Mouse (Mus musculus) c-Kit-positive CD71-negative TER-119-negative erythroid progenitor cells, embryonic 14.5 days (primary cell): ENCODE results near the gene Tusc2.
A peak's percentile ranks its signal among the peaks of the same experiment; 100 is the strongest.
"Not testable (repeated sequence)": the region's sequence is repeated elsewhere in the genome, so short reads cannot be mapped to it uniquely, and the experiment has no call there.

Source experiments
- DNase-seq: peaks from one replicate; pipeline ENCODE4 v3.0.0-alpha.2; 2013; ENCODE audit warnings: low read depth

Gene Tusc2

GRCm38 (mm10) chr9:107568331-107569261 is 5.5 kb downstream of the Tusc2 start:
- peak; percentile 83 for DNase-seq

GRCm38 (mm10) chr9:107569270-107569669 is 6.2 kb downstream of the Tusc2 start:
- DNase-seq, result no peak

- no peak for DNase-seq
Measured at GRCm38 (mm10) chr9:107570016-107570415, 7.0 kb downstream of the Tusc2 start.

GRCm38 (mm10) chr9:107570845-107571244 is 7.8 kb downstream of the Tusc2 start:
- DNase-seq, result no peak

DNA sequence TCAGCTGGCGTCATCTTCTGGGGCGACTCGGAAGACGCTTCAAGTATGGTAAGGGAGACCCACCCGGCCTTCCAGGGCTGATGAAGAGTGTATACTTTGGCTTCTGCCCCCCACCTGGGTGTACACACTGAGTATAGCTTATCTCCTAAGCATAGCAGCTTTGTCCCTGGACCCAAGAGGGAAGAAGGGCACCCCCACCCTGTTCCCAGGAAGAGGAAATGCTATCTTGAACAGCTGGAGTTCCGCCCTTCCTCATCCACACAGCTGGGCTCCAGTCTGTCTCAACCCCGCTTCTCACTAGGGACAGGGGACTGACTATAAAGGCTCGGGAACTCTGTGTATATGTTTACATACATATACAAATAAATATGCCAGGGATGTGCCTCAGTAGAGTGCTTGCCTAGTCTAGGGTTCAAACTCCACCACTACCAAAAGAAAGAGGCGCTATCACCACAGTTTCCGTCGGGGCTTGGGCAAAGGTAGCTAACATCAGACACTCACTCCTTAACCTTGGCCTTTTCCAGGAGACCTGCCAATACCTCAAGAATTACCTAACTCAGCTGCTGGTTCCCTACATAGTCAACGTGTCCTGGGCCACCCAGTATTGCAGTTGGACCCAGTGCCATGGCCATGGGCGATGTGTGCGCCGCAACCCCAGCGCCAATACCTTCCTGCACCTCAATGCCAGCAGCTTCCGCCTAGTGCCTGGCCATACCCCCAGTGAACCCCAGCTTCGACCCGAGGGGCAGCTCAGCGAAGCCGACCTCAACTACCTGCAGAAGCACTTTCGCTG is 8.7 kb downstream of the Tusc2 start:
- DNase-seq, result no peak

DNA sequence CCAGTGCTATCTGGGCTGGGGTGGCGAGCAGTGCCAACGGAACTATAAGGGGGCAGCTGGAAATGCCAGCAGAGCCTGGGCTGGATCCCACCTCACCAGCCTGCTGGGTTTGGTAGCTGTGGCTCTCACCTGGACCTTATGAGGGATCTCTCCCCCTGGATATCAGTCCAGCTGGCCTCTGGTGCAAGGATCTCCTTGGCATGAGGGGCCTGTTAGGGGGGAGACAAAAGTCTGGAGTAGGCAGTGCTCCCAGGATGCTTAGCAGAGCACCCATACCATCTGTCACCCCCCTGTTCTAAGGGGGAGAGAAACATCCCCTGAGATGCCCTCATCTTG is 9.2 kb downstream of the Tusc2 start:
- no peak for DNase-seq

GRCm38 (mm10) chr9:107573774-107574173 is 10.7 kb downstream of the Tusc2 start:
- DNase-seq, result not testable (repeated sequence)

GRCm38 (mm10) chr9:107575579-107576356 is 12.7 kb downstream of the Tusc2 start:
- no peak for DNase-seq

DNA sequence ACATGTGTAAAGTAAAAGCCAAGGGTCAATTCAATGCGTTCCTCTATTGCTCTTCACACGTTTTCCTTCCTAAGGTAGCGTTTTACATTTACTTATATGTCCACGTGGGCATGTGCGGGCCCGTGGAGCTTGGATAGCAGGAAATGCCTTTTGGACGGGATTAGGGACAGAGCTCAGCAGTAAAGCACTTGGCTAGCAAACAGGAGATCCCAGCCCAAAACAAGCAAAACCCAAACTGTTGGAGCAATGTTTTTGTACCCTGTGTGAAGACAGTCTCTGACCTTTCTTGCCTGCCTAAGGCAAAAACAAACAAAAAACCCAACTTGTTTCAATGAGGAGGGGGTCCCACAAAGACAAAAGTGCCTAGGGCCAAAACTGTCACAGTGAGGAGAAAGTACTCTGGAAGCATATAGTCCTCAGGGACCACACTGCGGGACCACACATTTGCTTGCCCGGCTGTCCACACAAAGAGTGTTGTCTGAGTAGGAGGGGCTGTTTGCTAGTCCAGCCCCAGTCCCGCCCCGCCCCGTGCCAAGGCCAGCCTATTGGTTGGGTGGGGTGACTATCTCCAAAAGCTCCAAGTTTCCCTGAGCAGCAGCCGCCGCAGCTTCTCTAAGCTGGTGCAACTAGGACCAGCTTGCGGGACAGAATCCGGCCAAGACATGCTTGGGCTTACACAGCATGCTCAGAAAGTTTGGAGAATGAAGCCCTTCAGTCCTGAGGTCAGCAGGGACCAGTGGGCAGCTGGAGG is 13.5 kb downstream of the Tusc2 start, which contains the start of gene Hyal1:
Gene Hyal1 (plus strand): TSS at position 571 of the 751 bp plus-strand sequence.
- no peak for DNase-seq

DNA sequence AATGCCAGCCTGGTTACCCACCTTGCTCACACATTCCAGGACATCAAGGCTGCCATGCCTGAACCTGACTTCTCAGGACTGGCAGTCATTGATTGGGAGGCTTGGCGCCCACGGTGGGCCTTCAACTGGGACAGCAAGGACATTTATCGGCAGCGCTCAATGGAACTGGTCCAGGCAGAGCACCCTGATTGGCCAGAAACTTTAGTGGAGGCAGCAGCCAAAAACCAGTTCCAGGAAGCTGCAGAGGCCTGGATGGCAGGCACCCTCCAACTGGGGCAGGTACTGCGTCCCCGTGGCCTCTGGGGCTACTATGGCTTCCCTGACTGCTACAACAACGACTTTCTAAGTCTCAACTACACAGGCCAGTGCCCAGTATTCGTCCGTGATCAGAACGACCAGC is 14.8 kb downstream of the Tusc2 start:
- DNase-seq, result no peak

GRCm38 (mm10) chr9:107578587-107578986 is 15.5 kb downstream of the Tusc2 start, which contains the start of gene Naa80:
TSS of gene Naa80 (plus strand) at chr9:107578887.
- DNase-seq, result no peak

DNA sequence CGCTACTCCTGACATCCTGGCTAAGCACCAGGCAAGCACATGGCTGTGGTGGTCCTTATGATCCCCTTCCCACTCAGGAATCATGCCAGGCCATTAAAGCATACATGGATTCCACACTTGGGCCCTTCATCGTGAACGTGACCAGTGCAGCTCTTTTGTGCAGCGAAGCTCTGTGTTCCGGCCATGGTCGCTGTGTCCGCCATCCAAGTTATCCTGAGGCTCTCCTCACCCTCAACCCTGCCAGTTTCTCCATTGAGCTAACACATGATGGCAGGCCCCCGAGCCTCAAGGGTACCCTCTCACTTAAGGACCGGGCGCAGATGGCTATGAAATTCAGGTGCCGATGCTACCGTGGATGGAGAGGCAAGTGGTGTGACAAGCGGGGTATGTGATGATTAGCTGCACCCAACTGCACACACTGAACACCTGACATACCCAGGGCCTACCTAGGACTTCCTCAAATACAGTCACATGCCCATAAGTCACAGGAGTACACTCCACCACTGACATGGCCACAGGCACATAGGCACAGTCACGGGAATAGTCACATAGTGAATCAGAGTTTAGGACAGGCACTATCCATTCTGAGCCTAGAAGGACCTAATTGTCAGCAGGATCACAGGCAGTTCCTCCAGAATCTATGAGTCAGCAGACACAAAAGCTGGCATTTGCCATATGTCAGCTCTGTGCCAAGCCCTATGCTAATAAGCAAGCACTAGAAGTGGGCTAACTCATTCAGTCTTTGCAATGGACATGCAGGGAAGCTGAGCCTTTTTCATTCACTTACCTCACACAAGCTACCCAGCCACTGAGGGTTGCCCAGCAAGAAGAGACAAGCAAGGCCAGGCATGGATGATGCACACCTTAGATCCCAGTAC is 16.2 kb downstream of the Tusc2 start:
- no peak for DNase-seq

- peak; percentile 78 for DNase-seq
Measured at GRCm38 (mm10) chr9:107580501-107581317, 17.7 kb downstream of the Tusc2 start, which contains the start of gene Hyal3. TSS of gene Hyal3 (plus strand) at chr9:107580818.

DNA sequence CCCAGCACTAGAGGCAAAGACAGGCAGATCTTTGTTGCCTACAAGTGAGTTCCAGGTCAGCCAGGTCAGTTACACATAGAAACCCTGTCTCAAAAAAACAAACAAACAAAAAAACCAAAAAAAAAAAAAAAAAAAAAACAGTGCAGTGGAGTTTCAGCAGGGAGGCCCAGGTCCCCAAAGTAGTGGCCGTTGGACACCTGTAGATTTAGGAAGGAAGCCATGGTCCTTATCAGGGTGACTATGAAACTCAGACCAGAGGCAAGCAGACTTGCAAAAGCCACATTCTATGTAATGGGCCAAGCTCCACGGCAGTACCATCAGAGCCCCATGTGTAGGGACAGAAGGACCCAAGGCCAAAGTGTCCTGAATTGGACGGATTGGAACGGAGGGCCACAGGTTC is 18.5 kb downstream of the Tusc2 start:
- DNase-seq, result no peak

DNA sequence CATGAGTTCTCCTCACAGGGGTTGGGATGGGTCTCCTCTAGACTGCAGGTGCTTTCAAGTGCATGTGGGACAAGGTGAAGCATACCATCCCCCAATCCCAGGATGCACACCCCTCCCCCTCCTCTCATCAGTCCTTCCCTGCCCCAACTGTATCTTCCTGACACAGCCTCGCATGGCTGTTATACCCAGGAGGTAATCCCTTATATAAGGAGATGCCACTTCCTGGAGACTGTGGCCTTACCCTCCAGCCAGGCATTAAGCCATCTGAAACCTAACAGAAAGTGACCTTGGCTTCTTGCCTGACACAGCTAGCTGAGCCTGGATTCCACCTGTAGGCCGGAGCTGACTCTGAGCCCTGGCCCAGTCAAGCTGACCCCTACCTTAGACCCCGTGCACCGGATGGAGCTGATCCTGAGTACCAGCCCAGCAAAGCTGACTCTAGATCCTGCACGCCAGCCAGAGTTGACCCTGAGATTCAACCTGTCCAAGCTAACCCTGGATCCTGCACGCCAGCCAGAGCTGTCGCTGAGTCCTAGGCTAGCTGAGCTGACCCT is 19.5 kb downstream of the Tusc2 start:
- DNase-seq, result no peak

- no peak for DNase-seq
Measured at GRCm38 (mm10) chr9:107583174-107583573, 20.1 kb downstream of the Tusc2 start.

- DNase-seq, result no peak
Measured at GRCm38 (mm10) chr9:107586504-107586903, 23.4 kb downstream of the Tusc2 start.

DNA sequence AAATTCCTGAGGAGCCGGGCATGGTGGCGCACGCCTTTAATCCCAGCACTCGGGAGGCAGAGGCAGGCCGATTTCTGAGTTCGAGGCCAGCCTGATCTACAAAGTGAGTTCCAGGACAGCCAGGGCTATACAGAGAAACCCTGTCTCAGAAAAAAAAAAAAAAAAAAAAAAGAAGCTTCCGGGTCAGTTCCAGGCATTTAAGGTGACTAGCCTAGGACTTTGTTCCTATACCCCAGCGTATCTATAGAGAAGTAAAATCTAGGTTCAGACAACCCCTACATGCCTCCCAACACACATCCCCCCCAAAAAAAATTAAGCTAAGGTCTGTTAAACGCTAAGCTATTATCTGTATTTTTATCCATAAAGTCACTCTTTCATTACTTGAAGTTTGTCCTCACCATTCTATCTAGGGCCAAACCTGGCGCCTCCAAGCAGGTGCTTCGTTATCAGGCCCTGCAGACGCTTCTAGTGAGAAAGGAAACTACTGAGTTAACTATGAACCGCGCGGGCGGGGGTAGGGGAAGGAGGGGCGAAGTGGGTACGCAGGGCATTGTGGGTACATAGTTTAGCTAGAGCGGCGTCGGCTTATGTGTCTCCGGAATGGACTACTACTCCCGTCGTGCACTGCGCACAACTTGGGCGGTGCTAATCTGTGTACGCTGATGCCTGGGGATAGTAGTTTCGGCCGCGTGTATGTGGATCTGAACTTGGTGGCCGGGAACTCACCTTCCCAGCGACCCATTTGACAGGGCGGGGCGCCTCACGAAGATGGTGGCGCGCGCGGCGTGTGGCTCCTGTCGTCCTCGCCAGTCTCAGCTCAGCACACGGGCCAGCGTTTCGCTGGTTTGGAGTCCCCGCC is 24.1 kb downstream of the Tusc2 start, which contains the start of gene Ifrd2:
Gene Ifrd2 (plus strand): TSS at position 669 of the 859 bp plus-strand sequence.
- peak; percentile 94 for DNase-seq
